Mouse (Mus musculus) heart, postnatal 0 days (tissue): ENCODE data around the gene Clpb. TPM values are rescaled to one million over a fixed set of nuclear protein-coding genes. Genes with fewer than 3 reads are reported as not detected.

ENCODE experiments used
- ATAC-seq: fragments of 200-750 bp; cut with Nextera tagmentation; 2 replicates; pipeline ENCODE4 v1.8.0; 2017; ENCODE audit warnings: low read depth, moderate number of reproducible peaks, moderate library complexity; ENCODE audit not compliant: insufficient read depth
- DNase-seq: peaks from one replicate; pipeline ENCODE4 v3.0.0-alpha.2; 2016; ENCODE audit warnings: low spot score
- H3K27ac ChIP-seq: fragments of 300-500 bp; sonication (generic); 2 replicates; pipeline ENCODE4 v1.5.1; 2014; ENCODE audit warnings: low read depth, mild to moderate bottlenecking
- H3K27me3 ChIP-seq: fragments of 300-500 bp; sonication (generic); 2 replicates; pipeline ENCODE4 v1.6.1; 2014; ENCODE audit warnings: low read length, mixed read lengths; ENCODE audit not compliant: control insufficient read depth, insufficient read depth
- H3K36me3 ChIP-seq: fragments of 300-500 bp; sonication (generic); replicated peaks from 2 replicates; pipeline ENCODE4 v1.6.1; 2014; ENCODE audit warnings: low read length, mixed read lengths; ENCODE audit not compliant: control insufficient read depth, insufficient read depth
- H3K4me1 ChIP-seq: fragments of 300-500 bp; sonication (generic); 2 replicates; pipeline ENCODE4 v1.6.1; 2014; ENCODE audit warnings: antibody characterized with exemption; ENCODE audit not compliant: control insufficient read depth, insufficient read depth
- H3K4me2 ChIP-seq: fragments of 300-500 bp; sonication (generic); 2 replicates; pipeline ENCODE4 v1.6.1; 2014; ENCODE audit warnings: low read depth, mild to moderate bottlenecking, low read length, moderate library complexity
- H3K4me3 ChIP-seq: fragments of 300-500 bp; sonication (generic); 2 replicates; pipeline ENCODE4 v1.5.1; 2014; ENCODE audit warnings: low read depth, low read length
- H3K9ac ChIP-seq: fragments of 300-500 bp; sonication (generic); replicated peaks from 2 replicates; pipeline ENCODE4 v1.6.1; 2014; ENCODE audit warnings: low read depth, low read length, mixed read lengths
- H3K9me3 ChIP-seq: fragments of 300-500 bp; sonication (generic); replicated peaks from 2 replicates; pipeline ENCODE4 v1.6.1; 2016; ENCODE audit warnings: low read length; ENCODE audit not compliant: control insufficient read depth
- CTCF ChIP-seq: IDR thresholded peaks from 2 replicates; pipeline ENCODE4 v1.5.1; 2016; ENCODE audit warnings: antibody characterized with exemption, control low read depth, low read depth
- EP300 ChIP-seq: IDR thresholded peaks from 2 replicates; pipeline ENCODE4 v1.6.1; 2016; ENCODE audit warnings: antibody characterized with exemption, low read depth
- WGBS: fragments of 180-500 bp; shearing (Covaris S2); extraction: QIAGEN DNeasy Blood & Tissue Kit; methylation state at CpG from one replicate; pipeline ENCODE4 v1.1.7; 2014; 5-methylcytosine and 5-hydroxymethylcytosine counted together
- polyA plus RNA-seq: library from polyadenylated mRNA; unstranded; fragments of >200 nt; fragmentation: Nextera tagmentation; extraction: Ambion mirVana; gene quantifications from 2 replicates; pipeline ENCODE4 v1.2.1, GENCODE M21; 2015
- total RNA-seq: library from RNA; depleted of rRNA; stranded (reverse); fragments of >200 nt; gene quantifications from 2 replicates; pipeline ENCODE4 v1.2.3, GENCODE M21; 2014; ENCODE audit warnings: low replicate concordance

The Clpb gene
- total and polyA plus RNA-seq, 2 experiments from 2014 or later = 47.2 to 84.6 TPM

DNA sequence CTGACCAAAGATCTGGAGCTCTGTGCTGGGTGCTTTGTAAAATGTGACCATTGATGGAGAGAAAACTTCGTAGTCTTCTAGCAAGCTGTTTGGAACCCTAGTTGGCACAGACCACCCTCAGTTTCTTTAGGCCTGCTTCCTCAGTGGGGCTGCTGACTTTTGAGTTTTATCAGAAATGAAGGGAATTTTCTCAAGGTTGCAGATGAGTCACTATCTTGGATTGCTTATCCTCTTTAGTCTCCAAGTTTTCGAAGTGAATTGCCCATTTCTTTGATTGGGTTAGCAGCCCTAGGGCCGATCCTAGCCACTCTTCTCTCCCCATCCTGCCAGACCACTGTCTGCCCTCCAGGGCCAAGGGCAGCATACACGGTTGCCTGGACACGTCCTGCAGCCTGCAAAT is 39.3 kb downstream of the Clpb start:
- Histone ChIP-seq H3K4me2 (no peak overlapping the region), H3K9ac (no peak overlapping the region), H3K9me3 (no peaks in the 10 kb centered on the region), H3K27ac (no peak overlapping the region), H3K36me3 (no peaks in the 10 kb centered on the region; the same call in 1 of the 2 replicates), H3K27me3 (no peaks in the 10 kb centered on the region), H3K4me3 (no peak overlapping the region), H3K4me1 (no peaks in the 10 kb centered on the region)
- TF ChIP-seq EP300 (no peak), CTCF (no peak)
- DNase-seq (no peak), ATAC-seq (no peak)
- WGBS = 79% methylated on average over 5 of the region's 5 CpGs

DNA sequence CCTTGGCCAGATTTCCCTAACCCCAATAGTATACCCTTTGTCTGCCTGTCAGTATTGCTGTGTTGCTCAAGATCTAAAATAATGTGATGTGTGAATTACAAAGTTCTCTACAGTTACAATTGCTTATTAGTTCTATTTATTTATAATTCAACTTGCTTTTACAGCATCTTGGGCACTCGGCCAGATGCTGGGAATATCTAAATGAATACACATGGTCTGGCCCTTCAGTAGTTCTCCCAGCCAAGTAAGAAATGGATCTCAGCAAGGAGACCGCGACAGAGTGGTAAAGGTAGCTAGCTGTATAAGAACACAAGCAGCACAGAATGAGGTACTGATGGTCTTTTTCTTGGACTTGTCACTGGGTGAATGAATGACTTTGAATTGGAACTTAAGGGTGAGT is 46.2 kb downstream of the Clpb start:
- no peak for ATAC-seq
- Histone ChIP-seq H3K4me3 (no peak overlapping the region), H3K36me3 (no peaks in the 10 kb centered on the region; the same call in 1 of the 2 replicates), H3K27ac (no peak overlapping the region), H3K27me3 (no peaks in the 10 kb centered on the region), H3K9ac (no peak overlapping the region), H3K4me1 (peaks cover 6% of the 10 kb centered on the region), H3K9me3 (no peaks in the 10 kb centered on the region), H3K4me2 (no peak overlapping the region)
- TF ChIP-seq EP300 (no peak), CTCF (no peak)
- 86% methylated on average over 3 of the region's 3 CpGs for WGBS
- DNase-seq = no peak

DNA sequence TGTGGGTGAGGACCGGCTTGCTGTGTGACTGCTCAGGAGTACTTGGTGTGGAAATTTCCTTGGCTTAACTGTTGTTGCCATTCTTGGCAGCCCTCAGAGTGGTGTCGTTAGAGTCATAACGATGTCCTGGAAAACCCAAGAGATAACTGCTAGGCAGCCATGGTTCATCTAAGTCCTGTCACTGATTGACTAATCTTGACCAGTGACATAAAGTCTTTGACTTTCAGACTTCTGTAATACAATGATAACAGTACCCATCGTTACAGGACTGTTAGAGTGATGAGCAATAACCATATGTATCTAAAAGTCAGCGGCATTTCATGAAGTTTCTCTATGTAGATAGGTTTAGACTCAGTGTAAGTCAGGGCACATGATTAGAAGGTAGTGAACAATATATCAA is 46.8 kb downstream of the Clpb start:
- H3K4me3 ChIP-seq = no peak overlapping the region
- 50% methylated on average over 5 of the region's 5 CpGs for WGBS
- no peak overlapping the region for H3K9ac ChIP-seq
- no peaks in the 10 kb centered on the region for H3K9me3 ChIP-seq
- H3K27ac ChIP-seq = no peak overlapping the region
- H3K36me3 ChIP-seq = no peaks in the 10 kb centered on the region; the same call in 1 of the 2 replicates
- H3K4me1 ChIP-seq = peaks cover 6% of the 10 kb centered on the region
- no peak for DNase-seq
- ATAC-seq = no peak
- H3K27me3 ChIP-seq = no peaks in the 10 kb centered on the region
- no peak overlapping the region for H3K4me2 ChIP-seq
- TF ChIP-seq CTCF = no peak
- no peak for TF ChIP-seq EP300

DNA sequence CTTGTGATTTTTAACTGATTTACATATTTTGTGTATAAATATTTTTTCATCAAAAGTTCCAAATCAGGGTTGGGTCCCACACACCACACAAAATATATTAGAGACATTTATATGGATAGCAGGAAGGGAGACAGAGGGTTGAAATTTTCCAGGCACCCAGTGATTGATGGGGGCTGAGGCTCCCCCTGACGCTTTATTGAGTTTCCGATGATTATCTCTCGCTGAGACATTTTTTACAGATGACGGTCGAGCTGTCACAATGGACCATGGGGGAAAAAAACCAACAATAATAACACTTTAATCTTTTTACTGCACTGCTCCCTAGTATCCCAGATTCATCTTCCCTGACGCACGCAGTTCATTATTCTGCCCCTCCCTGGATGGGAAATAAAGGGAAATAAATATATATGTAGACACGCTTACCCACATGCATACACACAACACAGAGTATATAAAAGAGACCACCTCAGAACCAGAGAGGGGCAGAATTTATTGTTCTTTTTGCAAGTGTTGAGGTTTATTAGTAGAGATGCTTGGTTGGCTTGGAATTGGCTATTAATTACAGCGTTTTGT is 50.5 kb downstream of the Clpb start:
- TF ChIP-seq CTCF (no peak), EP300 (no peak)
- WGBS = 78% methylated on average over 9 of the region's 9 CpGs
- no peaks in the 10 kb centered on the region for H3K9me3 ChIP-seq
- no peak overlapping the region for H3K4me2 ChIP-seq
- peaks cover 6% of the 10 kb centered on the region for H3K4me1 ChIP-seq
- H3K36me3 ChIP-seq = no peaks in the 10 kb centered on the region
- no peak overlapping the region for H3K27ac ChIP-seq
- no peak for DNase-seq
- H3K27me3 ChIP-seq = no peaks in the 10 kb centered on the region
- no peak overlapping the region for H3K4me3 ChIP-seq
- no peak overlapping the region for H3K9ac ChIP-seq
- ATAC-seq = no peak

DNA sequence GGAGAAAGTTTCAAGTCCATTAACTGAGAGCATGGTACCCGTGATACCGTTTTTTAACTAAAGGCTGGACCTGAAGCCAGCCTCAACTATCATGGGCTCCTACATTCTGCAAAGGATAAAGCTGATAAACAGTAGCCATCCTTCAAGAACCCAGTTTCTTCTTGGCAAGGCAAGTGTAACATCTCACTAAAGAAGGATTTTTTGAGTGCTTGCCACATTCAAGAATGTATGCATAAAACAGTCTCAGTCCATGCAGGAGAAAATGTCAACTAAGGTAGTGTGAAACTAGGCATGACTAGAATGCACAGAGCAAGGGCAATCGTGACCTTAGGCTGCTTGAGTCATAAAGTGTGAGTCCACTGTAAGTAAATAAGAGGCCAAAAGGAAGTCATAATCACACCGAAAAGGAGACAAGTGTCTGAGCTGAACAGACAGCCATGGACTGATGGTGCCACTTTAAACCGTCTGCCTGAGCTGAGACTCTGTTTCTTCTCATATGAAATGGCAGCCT is 51.7 kb downstream of the Clpb start:
- H3K4me3 ChIP-seq = no peak overlapping the region
- no peak overlapping the region for H3K27ac ChIP-seq
- 68% methylated on average over 5 of the region's 5 CpGs for WGBS
- DNase-seq = no peak
- TF ChIP-seq EP300 = no peak
- TF ChIP-seq CTCF = no peak
- H3K4me1 ChIP-seq = 0 out of 2 replicates have a peak, but pooled peaks cover 1% of the 10 kb centered on the region
- H3K36me3 ChIP-seq = no peaks in the 10 kb centered on the region
- no peaks in the 10 kb centered on the region for H3K9me3 ChIP-seq
- ATAC-seq = no peak
- no peaks in the 10 kb centered on the region for H3K27me3 ChIP-seq
- no peak overlapping the region for H3K4me2 ChIP-seq
- no peak overlapping the region for H3K9ac ChIP-seq

DNA sequence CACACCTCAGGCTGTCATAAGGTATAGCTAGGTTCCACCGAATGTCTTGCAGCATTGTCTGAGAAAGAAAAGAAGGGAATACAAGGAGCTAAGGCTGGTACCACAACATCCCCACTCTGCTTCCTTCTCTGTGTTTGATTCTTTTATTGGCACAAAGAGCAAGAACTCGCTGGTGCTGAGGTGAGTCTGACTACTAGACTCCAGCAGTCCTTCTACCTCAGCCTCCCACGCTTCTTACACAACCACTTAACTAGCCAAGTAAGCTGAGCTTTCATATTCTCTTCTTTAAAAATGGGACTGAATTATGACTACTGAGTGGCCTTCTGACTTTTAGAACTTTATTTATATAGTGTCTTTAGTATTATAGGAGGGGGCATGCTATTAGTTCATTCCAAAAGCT is 56.9 kb downstream of the Clpb start:
- no peak for TF ChIP-seq CTCF
- TF ChIP-seq EP300 = no peak
- DNase-seq = no peak
- no peak overlapping the region for H3K4me2 ChIP-seq
- H3K9me3 ChIP-seq = no peaks in the 10 kb centered on the region
- H3K4me1 ChIP-seq = no peaks in the 10 kb centered on the region
- H3K36me3 ChIP-seq = no peaks in the 10 kb centered on the region
- no peaks in the 10 kb centered on the region for H3K27me3 ChIP-seq
- no peak overlapping the region for H3K4me3 ChIP-seq
- H3K9ac ChIP-seq = no peak overlapping the region
- WGBS = 83% methylated on average over 3 of the region's 3 CpGs
- no peak for ATAC-seq
- H3K27ac ChIP-seq = no peak overlapping the region
